Mouse (Mus musculus): ENCODE data around the gene Gzf1. TPM values are rescaled to one million over a fixed set of nuclear protein-coding genes. Genes with fewer than 3 reads are reported as not detected.
A peak's percentile ranks its signal among the peaks of the same experiment; 100 is the strongest.

The Gzf1 gene
- total and polyA plus RNA-seq, 2 experiments from 2014 or later, result 15.5 to 21.4 TPM

GRCm38 (mm10) chr2:148654961-148655360 is 25.9 kb upstream of the Gzf1 start:
- ATAC-seq, result peak; percentile 87

DNA sequence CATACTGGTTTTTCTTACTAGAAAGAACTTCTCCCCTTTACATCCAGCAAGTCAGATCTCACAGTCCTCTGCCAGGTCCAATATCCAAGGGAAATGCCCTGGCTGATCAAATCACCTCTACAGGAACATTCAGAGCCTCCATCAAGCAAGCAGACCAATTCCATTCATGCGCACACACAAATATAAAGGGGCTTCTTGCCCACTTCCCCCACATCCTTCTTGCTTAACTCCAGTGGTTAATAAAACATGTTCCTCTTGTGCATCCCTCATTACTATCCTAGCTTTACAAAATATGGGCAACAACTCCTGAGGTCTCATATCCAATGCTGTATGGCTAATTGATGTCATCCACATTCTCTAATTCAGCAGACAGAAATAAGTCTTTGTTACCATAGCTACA is 17.4 kb upstream of the Gzf1 start:
- TF ChIP-seq CTCF (IDR thresholded peaks at IDR 0.05; ENCODE audit: low read depth), result no peak
- Histone ChIP-seq H3K9me3 (ENCODE audit: low read length) (no peaks in the 10 kb centered on the region), H3K4me3 (ENCODE audit: low read length) (no peak overlapping the region), H3K4me2 (ENCODE audit: low read depth, low read length) (no peak overlapping the region), H3K9ac (replicated peaks; ENCODE audit: low read length) (no peak overlapping the region), H3K27ac (no peak overlapping the region), H3K36me3 (ENCODE audit: insufficient read depth, low read length) (no peaks in the 10 kb centered on the region), H3K27me3 (ENCODE audit: insufficient read depth, low read length) (no peaks in the 10 kb centered on the region), H3K4me1 (ENCODE audit: insufficient read depth, low read length) (no peaks in the 10 kb centered on the region)
- 97% methylated on average over 1 of the region's 1 CpGs for WGBS
- DNase-seq (ENCODE audit: low spot score) (no peak), ATAC-seq (no peak)

More at GRCm38 (mm10) chr2:148654961-148655360, 25.9 kb upstream of the Gzf1 start:
- TF ChIP-seq CTCF (IDR thresholded peaks at IDR 0.05; ENCODE audit: low read depth), result peak; percentile 86
- Histone ChIP-seq H3K27me3 (ENCODE audit: insufficient read depth, low read length) (no peaks in the 10 kb centered on the region), H3K4me1 (ENCODE audit: insufficient read depth, low read length) (no peaks in the 10 kb centered on the region), H3K27ac (no peak overlapping the region), H3K4me3 (ENCODE audit: low read length) (no peak overlapping the region), H3K9ac (replicated peaks; ENCODE audit: low read length) (no peak overlapping the region), H3K36me3 (ENCODE audit: insufficient read depth, low read length) (no peaks in the 10 kb centered on the region), H3K4me2 (ENCODE audit: low read depth, low read length) (no peak overlapping the region), H3K9me3 (ENCODE audit: low read length) (no peaks in the 10 kb centered on the region)
- peak; percentile 87 for DNase-seq (ENCODE audit: low spot score)
- 3% methylated on average over 3 of the region's 3 CpGs for WGBS

GRCm38 (mm10) chr2:148672199-148673096 is 8.4 kb upstream of the Gzf1 start, which contains the start of gene Nxt1:
Gene Nxt1, plus strand, starts transcription at chr2:148672601.
- Histone ChIP-seq H3K4me1 (ENCODE audit: insufficient read depth, low read length) (peaks cover 12% of the 10 kb centered on the region; the same call in 1 of the 2 replicates), H3K4me3 (ENCODE audit: low read length) (peak within 1 kb of the TSS; percentile 69), H3K9me3 (ENCODE audit: low read length) (no peaks in the 10 kb centered on the region), H3K27ac (peak within 1 kb of the TSS; percentile 79), H3K9ac (replicated peaks; ENCODE audit: low read length) (peak within 1 kb of the TSS; percentile 56), H3K4me2 (ENCODE audit: low read depth, low read length) (peak within 1 kb of the TSS; percentile 85), H3K36me3 (ENCODE audit: insufficient read depth, low read length) (peaks cover 12% of the 10 kb centered on the region), H3K27me3 (ENCODE audit: insufficient read depth, low read length) (no peaks in the 10 kb centered on the region)
- 1% methylated on average over 58 of the region's 58 CpGs for WGBS
- DNase-seq (ENCODE audit: low spot score) (peak; percentile 99), ATAC-seq (peak; percentile 100)
- TF ChIP-seq CTCF (IDR thresholded peaks at IDR 0.05; ENCODE audit: low read depth), result no peak

GRCm38 (mm10) chr2:148677801-148678200 is 3.0 kb upstream of the Gzf1 start:
- WGBS, result 3% methylated on average over 26 of the region's 26 CpGs
- Histone ChIP-seq H3K36me3 (ENCODE audit: insufficient read depth, low read length) (peaks cover 12% of the 10 kb centered on the region), H3K4me2 (ENCODE audit: low read depth, low read length) (peak overlapping the region; percentile 65), H3K27ac (peak overlapping the region; percentile 70), H3K9ac (replicated peaks; ENCODE audit: low read length) (0 out of 2 replicates have a peak overlapping the region, but pooled peaks have one; percentile 40), H3K4me1 (ENCODE audit: insufficient read depth, low read length) (peaks cover 23% of the 10 kb centered on the region), H3K9me3 (ENCODE audit: low read length) (no peaks in the 10 kb centered on the region), H3K4me3 (ENCODE audit: low read length) (peak overlapping the region; percentile 41), H3K27me3 (ENCODE audit: insufficient read depth, low read length) (no peaks in the 10 kb centered on the region)
- DNase-seq (ENCODE audit: low spot score) (peak; percentile 94), ATAC-seq (peak; percentile 46)
- no peak for TF ChIP-seq CTCF (IDR thresholded peaks at IDR 0.05; ENCODE audit: low read depth)

GRCm38 (mm10) chr2:148679346-148679745 is 1.5 kb upstream of the Gzf1 start:
- no peak overlapping the region; the same call in 1 of the 2 replicates for H3K9ac ChIP-seq (replicated peaks; ENCODE audit: low read length)

GRCm38 (mm10) chr2:148681461-148681891 is 653 bp downstream of the Gzf1 start:
- WGBS, result 10% methylated on average over 17 of the region's 17 CpGs
- Histone ChIP-seq H3K27me3 (ENCODE audit: insufficient read depth, low read length) (no peaks in the 10 kb centered on the region), H3K4me1 (ENCODE audit: insufficient read depth, low read length) (peaks cover 16% of the 10 kb centered on the region), H3K4me3 (ENCODE audit: low read length) (peak overlapping the region; percentile 75), H3K36me3 (ENCODE audit: insufficient read depth, low read length) (peaks cover 23% of the 10 kb centered on the region), H3K27ac (peak overlapping the region; percentile 81), H3K4me2 (ENCODE audit: low read depth, low read length) (peak overlapping the region; percentile 93), H3K9me3 (ENCODE audit: low read length) (no peaks in the 10 kb centered on the region), H3K9ac (replicated peaks; ENCODE audit: low read length) (peak overlapping the region; percentile 74)
- ATAC-seq (peak; percentile 64), DNase-seq (ENCODE audit: low spot score) (peak; percentile 55)
- peak; percentile 61 for TF ChIP-seq CTCF (IDR thresholded peaks at IDR 0.05; ENCODE audit: low read depth)

More at GRCm38 (mm10) chr2:148679346-148679745, 1.5 kb upstream of the Gzf1 start:
- WGBS, result 5% methylated on average over 9 of the region's 9 CpGs
- Histone ChIP-seq H3K27me3 (ENCODE audit: insufficient read depth, low read length) (no peaks in the 10 kb centered on the region), H3K4me1 (ENCODE audit: insufficient read depth, low read length) (peaks cover 16% of the 10 kb centered on the region), H3K4me2 (ENCODE audit: low read depth, low read length) (peak overlapping the region; percentile 93), H3K4me3 (ENCODE audit: low read length) (no peak overlapping the region), H3K9me3 (ENCODE audit: low read length) (no peaks in the 10 kb centered on the region), H3K27ac (peak overlapping the region; percentile 69), H3K36me3 (ENCODE audit: insufficient read depth, low read length) (peaks cover 19% of the 10 kb centered on the region)
- TF ChIP-seq CTCF (IDR thresholded peaks at IDR 0.05; ENCODE audit: low read depth), result no peak
- DNase-seq (ENCODE audit: low spot score) (peak; percentile 69), ATAC-seq (0 out of 2 replicates have a peak, but pooled peaks have one; percentile 5)

Measured in hindbrain, postnatal 0 days (tissue).